Mouse (Mus musculus) midbrain, embryonic 15.5 days (tissue): ENCODE data around the gene Nrf1. TPM values are rescaled to one million over a fixed set of nuclear protein-coding genes. Genes with fewer than 3 reads are reported as not detected.

ENCODE experiments used
- ATAC-seq: fragments of 200-750 bp; cut with Nextera tagmentation; replicated peaks from 2 replicates; pipeline ENCODE4 v1.8.0; 2017; ENCODE audit warnings: moderate TSS enrichment
- H3K27ac ChIP-seq: fragments of 300-500 bp; sonication (generic); 2 replicates; pipeline ENCODE4 v1.5.1; 2015; ENCODE audit warnings: mild to moderate bottlenecking, inconsistent platforms
- H3K27me3 ChIP-seq: fragments of 300-500 bp; sonication (generic); replicated peaks from 2 replicates; pipeline ENCODE4 v1.6.1; 2015; ENCODE audit warnings: inconsistent platforms
- H3K36me3 ChIP-seq: fragments of 300-500 bp; sonication (generic); replicated peaks from 2 replicates; pipeline ENCODE4 v1.6.1; 2015; ENCODE audit warnings: inconsistent platforms
- H3K4me1 ChIP-seq: fragments of 300-500 bp; sonication (generic); 2 replicates; pipeline ENCODE4 v1.6.1; 2015; ENCODE audit warnings: inconsistent platforms
- H3K4me2 ChIP-seq: fragments of 300-500 bp; sonication (generic); 2 replicates; pipeline ENCODE4 v1.6.1; 2015; ENCODE audit warnings: inconsistent platforms, mild to moderate bottlenecking, moderate library complexity
- H3K4me3 ChIP-seq: fragments of 300-500 bp; sonication (generic); 2 replicates; pipeline ENCODE4 v1.5.1; 2015; ENCODE audit warnings: mild to moderate bottlenecking, inconsistent platforms
- H3K9ac ChIP-seq: fragments of 300-500 bp; sonication (generic); 2 replicates; pipeline ENCODE4 v1.6.1; 2015; ENCODE audit warnings: mild to moderate bottlenecking, inconsistent platforms
- H3K9me3 ChIP-seq: fragments of 300-500 bp; sonication (generic); 2 replicates; pipeline ENCODE4 v1.6.1; 2016; ENCODE audit warnings: inconsistent platforms
- WGBS: fragments of 180-500 bp; shearing (Covaris S2); methylation state at CpG from one replicate; pipeline ENCODE4 v1.1.7; 2015; ENCODE audit warnings: mixed read lengths; 5-methylcytosine and 5-hydroxymethylcytosine counted together
- polyA plus RNA-seq: library from polyadenylated mRNA; unstranded; fragments of >200 nt; fragmentation: Nextera tagmentation; extraction: Ambion mirVana; gene quantifications from 2 replicates; pipeline ENCODE4 v1.2.1, GENCODE M21; 2015

Nrf1 gene
- polyA plus RNA-seq, 1 experiment from 2014 or later = 40.0 TPM

GRCm38 (mm10) chr6:30035112-30035511 lies 12.7 kb upstream of the Nrf1 start:
- no peak for ATAC-seq
- Histone ChIP-seq H3K4me1 (no peaks in the 10 kb centered on the region), H3K27ac (no peak overlapping the region), H3K4me3 (no peak overlapping the region), H3K27me3 (no peaks in the 10 kb centered on the region), H3K9ac (no peak overlapping the region), H3K36me3 (no peaks in the 10 kb centered on the region), H3K9me3 (no peaks in the 10 kb centered on the region), H3K4me2 (no peak overlapping the region)
- 89% methylated on average over 4 of the region's 4 CpGs for WGBS

- no peak overlapping the region for H3K9ac ChIP-seq
- WGBS = 33% methylated on average over 1 of the region's 1 CpGs
- H3K4me2 ChIP-seq = no peak overlapping the region
- no peak for ATAC-seq
- H3K9me3 ChIP-seq = no peaks in the 10 kb centered on the region
- no peak overlapping the region for H3K4me3 ChIP-seq
- no peaks in the 10 kb centered on the region for H3K4me1 ChIP-seq
- no peaks in the 10 kb centered on the region for H3K36me3 ChIP-seq
- H3K27ac ChIP-seq = no peak overlapping the region
- H3K27me3 ChIP-seq = no peaks in the 10 kb centered on the region
Observed at GRCm38 (mm10) chr6:30041498-30041897, 6.3 kb upstream of the Nrf1 start.

GRCm38 (mm10) chr6:30042483-30042882 lies 5.3 kb upstream of the Nrf1 start:
- Histone ChIP-seq H3K9ac (no peak overlapping the region), H3K27ac (no peak overlapping the region), H3K4me2 (no peak overlapping the region), H3K9me3 (no peaks in the 10 kb centered on the region), H3K36me3 (no peaks in the 10 kb centered on the region), H3K27me3 (no peaks in the 10 kb centered on the region), H3K4me3 (no peak overlapping the region), H3K4me1 (no peaks in the 10 kb centered on the region; the same call in 1 of the 2 replicates)
- ATAC-seq = no peak
- WGBS = 75% methylated on average over 3 of the region's 3 CpGs

GRCm38 (mm10) chr6:30048163-30048500 lies 344 bp downstream of the Nrf1 start:
- ATAC-seq = no peak
- H3K9me3 ChIP-seq = no peaks in the 10 kb centered on the region
- 0% methylated on average over 15 of the region's 45 CpGs for WGBS
- peak overlapping the region; percentile 79 for H3K4me2 ChIP-seq
- no peaks in the 10 kb centered on the region for H3K27me3 ChIP-seq
- peak overlapping the region; percentile 88 for H3K4me3 ChIP-seq
- H3K9ac ChIP-seq = peak overlapping the region; percentile 90
- peak overlapping the region; percentile 100 for H3K27ac ChIP-seq
- H3K4me1 ChIP-seq = peaks cover 29% of the 10 kb centered on the region
- H3K36me3 ChIP-seq = 0 out of 2 replicates have a peak, but pooled peaks cover 2% of the 10 kb centered on the region

- Histone ChIP-seq H3K36me3 (0 out of 2 replicates have a peak, but pooled peaks cover 2% of the 10 kb centered on the region), H3K27me3 (no peaks in the 10 kb centered on the region), H3K9me3 (no peaks in the 10 kb centered on the region), H3K4me2 (peak overlapping the region; percentile 79), H3K4me1 (peaks cover 29% of the 10 kb centered on the region), H3K27ac (peak overlapping the region; percentile 100), H3K4me3 (peak overlapping the region; percentile 88), H3K9ac (peak overlapping the region; percentile 90)
- under 1% methylated on average over 48 of the region's 54 CpGs for WGBS
- no peak; the same call in none of the 2 replicates for ATAC-seq
Observed at GRCm38 (mm10) chr6:30048501-30049353, 939 bp downstream of the Nrf1 start.

GRCm38 (mm10) chr6:30053116-30053515 lies 5.3 kb downstream of the Nrf1 start:
- whole genome bisulfite sequencing = 78% methylated on average over 1 of the region's 1 CpGs
- no peak overlapping the region for H3K27ac ChIP-seq
- no peak overlapping the region for H3K4me2 ChIP-seq
- 0 out of 2 replicates have a peak, but pooled peaks cover 2% of the 10 kb centered on the region for H3K36me3 ChIP-seq
- H3K9me3 ChIP-seq = no peaks in the 10 kb centered on the region
- peaks cover 29% of the 10 kb centered on the region for H3K4me1 ChIP-seq
- no peak overlapping the region for H3K9ac ChIP-seq
- ATAC-seq = no peak
- no peaks in the 10 kb centered on the region for H3K27me3 ChIP-seq
- no peak overlapping the region for H3K4me3 ChIP-seq

GRCm38 (mm10) chr6:30062544-30062943 lies 14.8 kb downstream of the Nrf1 start:
- WGBS = 96% methylated on average over 2 of the region's 2 CpGs
- Histone ChIP-seq H3K27ac (no peak overlapping the region), H3K9me3 (no peaks in the 10 kb centered on the region)

GRCm38 (mm10) chr6:30065369-30065768 lies 17.6 kb downstream of the Nrf1 start:
- no peak overlapping the region for H3K4me2 ChIP-seq
- no peaks in the 10 kb centered on the region for H3K27me3 ChIP-seq

More at GRCm38 (mm10) chr6:30062544-30062943, 14.8 kb downstream of the Nrf1 start:
- ATAC-seq = no peak
- no peaks in the 10 kb centered on the region for H3K36me3 ChIP-seq
- no peak overlapping the region for H3K4me2 ChIP-seq
- no peak overlapping the region for H3K4me3 ChIP-seq
- H3K27me3 ChIP-seq = no peaks in the 10 kb centered on the region
- no peaks in the 10 kb centered on the region for H3K4me1 ChIP-seq
- H3K9ac ChIP-seq = no peak overlapping the region

GRCm38 (mm10) chr6:30066746-30067145 lies 19.0 kb downstream of the Nrf1 start:
- ATAC-seq = no peak
- no peaks in the 10 kb centered on the region for H3K9me3 ChIP-seq
- no peaks in the 10 kb centered on the region for H3K36me3 ChIP-seq
- no peaks in the 10 kb centered on the region for H3K4me1 ChIP-seq
- H3K4me3 ChIP-seq = no peak overlapping the region
- 96% methylated on average over 2 of the region's 2 CpGs for WGBS
- H3K9ac ChIP-seq = no peak overlapping the region
- H3K27me3 ChIP-seq = no peaks in the 10 kb centered on the region
- H3K27ac ChIP-seq = no peak overlapping the region
- no peak overlapping the region for H3K4me2 ChIP-seq

More at GRCm38 (mm10) chr6:30065369-30065768, 17.6 kb downstream of the Nrf1 start:
- no peak overlapping the region for H3K9ac ChIP-seq
- H3K9me3 ChIP-seq = no peaks in the 10 kb centered on the region
- no peaks in the 10 kb centered on the region for H3K4me1 ChIP-seq
- no peaks in the 10 kb centered on the region for H3K36me3 ChIP-seq
- no peak for ATAC-seq
- 93% methylated on average over 2 of the region's 2 CpGs for WGBS
- no peak overlapping the region for H3K4me3 ChIP-seq
- H3K27ac ChIP-seq = no peak overlapping the region

- Histone ChIP-seq H3K4me3 (no peak overlapping the region), H3K4me2 (no peak overlapping the region), H3K4me1 (no peaks in the 10 kb centered on the region), H3K27me3 (no peaks in the 10 kb centered on the region), H3K36me3 (no peaks in the 10 kb centered on the region), H3K9me3 (no peaks in the 10 kb centered on the region), H3K9ac (no peak overlapping the region), H3K27ac (no peak overlapping the region)
- 92% methylated on average over 3 of the region's 3 CpGs for WGBS
- no peak for ATAC-seq
Observed at GRCm38 (mm10) chr6:30072476-30072875, 24.7 kb downstream of the Nrf1 start.

GRCm38 (mm10) chr6:30078938-30079529 lies 31.2 kb downstream of the Nrf1 start:
- 23% methylated on average over 4 of the region's 4 CpGs for WGBS
- no peak for ATAC-seq
- H3K9ac ChIP-seq = no peak overlapping the region
- H3K4me2 ChIP-seq = no peak overlapping the region
- no peak overlapping the region for H3K4me3 ChIP-seq
- no peak overlapping the region for H3K27ac ChIP-seq
- no peaks in the 10 kb centered on the region for H3K9me3 ChIP-seq
- H3K4me1 ChIP-seq = peaks cover 4% of the 10 kb centered on the region
- no peaks in the 10 kb centered on the region for H3K27me3 ChIP-seq
- no peaks in the 10 kb centered on the region for H3K36me3 ChIP-seq

- Histone ChIP-seq H3K9me3 (no peaks in the 10 kb centered on the region), H3K4me3 (no peak overlapping the region), H3K36me3 (no peaks in the 10 kb centered on the region), H3K4me1 (peaks cover 8% of the 10 kb centered on the region), H3K4me2 (no peak overlapping the region), H3K27ac (no peak overlapping the region), H3K9ac (no peak overlapping the region), H3K27me3 (no peaks in the 10 kb centered on the region)
- ATAC-seq = no peak
- 79% methylated on average over 3 of the region's 3 CpGs for WGBS
Observed at GRCm38 (mm10) chr6:30081339-30081738, 33.6 kb downstream of the Nrf1 start.
